Mouse (Mus musculus): ENCODE measurements around the gene 1500009C09Rik. TPM values are rescaled to one million over a fixed set of nuclear protein-coding genes. Genes with fewer than 3 reads are reported as not detected.

The 1500009C09Rik gene
- total RNA-seq, 1 experiment, result 1.0 TPM

GRCm38 (mm10) chr15:82231591-82232378, 20.4 kb upstream of the 1500009C09Rik start:
- Histone ChIP-seq H3K9me3 (ENCODE audit: control insufficient read depth, insufficient read depth, low read depth, low read length) (no peaks in the 10 kb centered on the region), H3K36me3 (ENCODE audit: control insufficient read depth, insufficient read depth, low read length, poor library complexity, severe bottlenecking) (peaks cover 21% of the 10 kb centered on the region; the same call in 1 of the 2 replicates), H3K27ac (ENCODE audit: insufficient read depth, low read depth, low read length, poor library complexity, severe bottlenecking) (no peak overlapping the region), H3K4me3 (ENCODE audit: insufficient read depth in 1 of 2, low read depth in 1 of 2, low read length in 2 of 2, poor library complexity in 1 of 2, severe bottlenecking in 1 of 2) (no peak overlapping the region), H3K9ac (ENCODE audit: insufficient read depth, low read depth, low read length, poor library complexity, severe bottlenecking) (no peak overlapping the region), H3K4me1 (ENCODE audit: control insufficient read depth in 2 of 2, insufficient read depth in 2 of 2, low read length in 2 of 2, poor library complexity in 1 of 2) (peaks cover 6 to 24% of the 10 kb centered on the region in 2 experiments)
- in situ Hi-C loops (cut with MboI; ENCODE audit: low sequenced_read_pairs in 2 of 2, unreplicated experiment in 2 of 2), result loop anchor here (10.0 to 25.0 kb wide), 3 partner anchors 87 to 169 kb away; partner anchors contain the start of genes Mei1 (in 2 of the 2), 4930407I10Rik (in 1 of the 2) and Srebf2 (in 1 of the 2)
- no peak for DNase-seq (ENCODE audit: low read depth, low spot score)
- TF ChIP-seq ZC3H11A (IDR thresholded peaks at IDR 0.05; ENCODE audit: borderline replicate concordance, low read depth, low read length) (no peak), CHD2 (IDR thresholded peaks at IDR 0.05; ENCODE audit: low read depth, low read length) (no peak), MAFK (IDR thresholded peaks at IDR 0.05; ENCODE audit: insufficient read depth, low read depth, low read length) (no peak), HCFC1 (IDR thresholded peaks at IDR 0.05; ENCODE audit: borderline replicate concordance, insufficient read depth, low read length) (no peak), ZNF384 (IDR thresholded peaks at IDR 0.05; ENCODE audit: low read depth, low read length) (no peak)

- peaks cover 6 to 24% of the 10 kb centered on the region in 2 experiments for H3K4me1 ChIP-seq (ENCODE audit: control insufficient read depth in 2 of 2, insufficient read depth in 2 of 2, low read length in 2 of 2, poor library complexity in 1 of 2)
- H3K9me3 ChIP-seq (ENCODE audit: control insufficient read depth, insufficient read depth, low read depth, low read length), result no peaks in the 10 kb centered on the region
- TF ChIP-seq CHD2 (IDR thresholded peaks at IDR 0.05; ENCODE audit: low read depth, low read length) (no peak), HCFC1 (IDR thresholded peaks at IDR 0.05; ENCODE audit: borderline replicate concordance, insufficient read depth, low read length) (no peak), MAFK (IDR thresholded peaks at IDR 0.05; ENCODE audit: insufficient read depth, low read depth, low read length) (no peak), ZC3H11A (IDR thresholded peaks at IDR 0.05; ENCODE audit: borderline replicate concordance, low read depth, low read length) (no peak), ZNF384 (IDR thresholded peaks at IDR 0.05; ENCODE audit: low read depth, low read length) (no peak)
- H3K4me3 ChIP-seq (ENCODE audit: insufficient read depth in 1 of 2, low read depth in 1 of 2, low read length in 2 of 2, poor library complexity in 1 of 2, severe bottlenecking in 1 of 2), result no peak overlapping the region
- peaks cover 27% of the 10 kb centered on the region; the same call in 1 of the 2 replicates for H3K36me3 ChIP-seq (ENCODE audit: control insufficient read depth, insufficient read depth, low read length, poor library complexity, severe bottlenecking)
- no peak overlapping the region for H3K9ac ChIP-seq (ENCODE audit: insufficient read depth, low read depth, low read length, poor library complexity, severe bottlenecking)
- no peak overlapping the region for H3K27ac ChIP-seq (ENCODE audit: insufficient read depth, low read depth, low read length, poor library complexity, severe bottlenecking)
- no peak for DNase-seq (ENCODE audit: low read depth, low spot score)
- in situ Hi-C loops (cut with MboI; ENCODE audit: low sequenced_read_pairs in 2 of 2, unreplicated experiment in 2 of 2), result loop anchor here (10.0 to 25.0 kb wide), 3 partner anchors 88 to 170 kb away; partner anchors contain the start of genes Mei1 (in 2 of the 2), 4930407I10Rik (in 1 of the 2) and Srebf2 (in 1 of the 2)
Measured at GRCm38 (mm10) chr15:82232651-82233050, 19.5 kb upstream of the 1500009C09Rik start.

- Histone ChIP-seq H3K36me3 (ENCODE audit: control insufficient read depth, insufficient read depth, low read length, poor library complexity, severe bottlenecking) (peaks cover 42% of the 10 kb centered on the region; the same call in 1 of the 2 replicates), H3K9me3 (ENCODE audit: control insufficient read depth, insufficient read depth, low read depth, low read length) (no peaks in the 10 kb centered on the region), H3K4me1 (ENCODE audit: control insufficient read depth in 2 of 2, insufficient read depth in 2 of 2, low read length in 2 of 2, poor library complexity in 1 of 2) (peaks cover 4 to 9% of the 10 kb centered on the region in 2 experiments), H3K4me3 (ENCODE audit: insufficient read depth in 1 of 2, low read depth in 1 of 2, low read length in 2 of 2, poor library complexity in 1 of 2, severe bottlenecking in 1 of 2) (no peak overlapping the region), H3K9ac (ENCODE audit: insufficient read depth, low read depth, low read length, poor library complexity, severe bottlenecking) (no peak overlapping the region), H3K27ac (ENCODE audit: insufficient read depth, low read depth, low read length, poor library complexity, severe bottlenecking) (no peak overlapping the region)
- no peak for DNase-seq (ENCODE audit: low read depth, low spot score)
- TF ChIP-seq MAFK (IDR thresholded peaks at IDR 0.05; ENCODE audit: insufficient read depth, low read depth, low read length) (no peak), ZNF384 (IDR thresholded peaks at IDR 0.05; ENCODE audit: low read depth, low read length) (no peak), HCFC1 (IDR thresholded peaks at IDR 0.05; ENCODE audit: borderline replicate concordance, insufficient read depth, low read length) (no peak), ZC3H11A (IDR thresholded peaks at IDR 0.05; ENCODE audit: borderline replicate concordance, low read depth, low read length) (no peak), CHD2 (IDR thresholded peaks at IDR 0.05; ENCODE audit: low read depth, low read length) (no peak)
- in situ Hi-C loops (cut with MboI; ENCODE audit: low sequenced_read_pairs in 2 of 2, unreplicated experiment in 2 of 2), result loop anchor here (5.0 to 25.0 kb wide), 4 partner anchors 91 to 173 kb away; partner anchors contain the start of genes Mei1 (in 2 of the 2), 4930407I10Rik (in 1 of the 2) and Srebf2 (in 1 of the 2)
Measured at GRCm38 (mm10) chr15:82235661-82236060, 16.5 kb upstream of the 1500009C09Rik start.

- Histone ChIP-seq H3K9ac (ENCODE audit: insufficient read depth, low read depth, low read length, poor library complexity, severe bottlenecking) (no peak overlapping the region), H3K27ac (ENCODE audit: insufficient read depth, low read depth, low read length, poor library complexity, severe bottlenecking) (no peak overlapping the region), H3K4me1 (ENCODE audit: control insufficient read depth in 2 of 2, insufficient read depth in 2 of 2, low read length in 2 of 2, poor library complexity in 1 of 2) (peaks cover 6 to 11% of the 10 kb centered on the region in 2 experiments), H3K36me3 (ENCODE audit: control insufficient read depth, insufficient read depth, low read length, poor library complexity, severe bottlenecking) (peaks cover 47% of the 10 kb centered on the region; the same call in 1 of the 2 replicates), H3K9me3 (ENCODE audit: control insufficient read depth, insufficient read depth, low read depth, low read length) (no peaks in the 10 kb centered on the region), H3K4me3 (ENCODE audit: insufficient read depth in 1 of 2, low read depth in 1 of 2, low read length in 2 of 2, poor library complexity in 1 of 2, severe bottlenecking in 1 of 2) (no peak overlapping the region)
- TF ChIP-seq ZC3H11A (IDR thresholded peaks at IDR 0.05; ENCODE audit: borderline replicate concordance, low read depth, low read length) (peak; percentile 89), CHD2 (IDR thresholded peaks at IDR 0.05; ENCODE audit: low read depth, low read length) (no peak), ZNF384 (IDR thresholded peaks at IDR 0.05; ENCODE audit: low read depth, low read length) (no peak), HCFC1 (IDR thresholded peaks at IDR 0.05; ENCODE audit: borderline replicate concordance, insufficient read depth, low read length) (peak; percentile 45; the same call in 1 of the 2 replicates)
- in situ Hi-C loops (cut with MboI; ENCODE audit: low sequenced_read_pairs in 2 of 2, unreplicated experiment in 2 of 2), result loop anchor here (5.0 to 25.0 kb wide), 4 partner anchors 92 to 174 kb away; partner anchors contain the start of genes Mei1 (in 2 of the 2), 4930407I10Rik (in 1 of the 2) and Srebf2 (in 1 of the 2)
- DNase-seq (ENCODE audit: low read depth, low spot score), result no peak
Measured at GRCm38 (mm10) chr15:82236565-82236964, 15.6 kb upstream of the 1500009C09Rik start.

All from ES-E14 (cell line).